Mouse (Mus musculus) midbrain, embryonic 14.5 days (tissue): ENCODE data around the gene Hoxa4. TPM values are rescaled to one million over a fixed set of nuclear protein-coding genes. Genes with fewer than 3 reads are reported as not detected.
A peak's percentile ranks its signal among the peaks of the same experiment; 100 is the strongest.

ENCODE experiments used
- ATAC-seq: fragments of 200-750 bp; cut with Nextera tagmentation; 2 replicates; pipeline ENCODE4 v1.8.0; 2017; ENCODE audit warnings: moderate number of reproducible peaks, moderate library complexity; ENCODE audit not compliant: low FRiP score, low TSS enrichment
- DNase-seq: peaks from one replicate; pipeline ENCODE4 v3.0.0-alpha.2; 2015
- H3K27ac ChIP-seq: fragments of 300-500 bp; sonication (generic); replicated peaks from 2 replicates; pipeline ENCODE4 v1.5.1; 2014; ENCODE audit warnings: mild to moderate bottlenecking, low read depth, low read length, moderate library complexity
- H3K27me3 ChIP-seq: fragments of 300-500 bp; sonication (generic); 2 replicates; pipeline ENCODE4 v1.6.1; 2014; ENCODE audit warnings: low read length, control low read depth, mixed read lengths; ENCODE audit not compliant: control insufficient read depth, insufficient read depth
- H3K36me3 ChIP-seq: fragments of 300-500 bp; sonication (generic); 2 replicates; pipeline ENCODE4 v1.6.1; 2014; ENCODE audit warnings: low read length, control low read depth; ENCODE audit not compliant: control insufficient read depth, insufficient read depth
- H3K4me1 ChIP-seq: fragments of 300-500 bp; sonication (generic); 2 replicates; pipeline ENCODE4 v1.6.1; 2014; ENCODE audit warnings: mild to moderate bottlenecking, antibody characterized with exemption, low read length, control low read depth; ENCODE audit not compliant: control insufficient read depth, insufficient read depth
- H3K4me2 ChIP-seq: fragments of 300-500 bp; sonication (generic); 2 replicates; pipeline ENCODE4 v1.6.1; 2014; ENCODE audit warnings: mild to moderate bottlenecking, low read length, moderate library complexity
- H3K4me3 ChIP-seq: fragments of 300-500 bp; sonication (generic); replicated peaks from 2 replicates; pipeline ENCODE4 v1.5.1; 2014; ENCODE audit warnings: low read depth, low read length
- H3K9ac ChIP-seq: fragments of 300-500 bp; sonication (generic); replicated peaks from 2 replicates; pipeline ENCODE4 v1.6.1; 2014; ENCODE audit warnings: mild to moderate bottlenecking, low read length, moderate library complexity
- H3K9me3 ChIP-seq: fragments of 300-500 bp; sonication (generic); 2 replicates; pipeline ENCODE4 v1.6.1; 2016; ENCODE audit warnings: low read length, control low read depth, mixed read lengths; ENCODE audit not compliant: control insufficient read depth
- WGBS: fragments of 180-500 bp; shearing (Covaris S2); extraction: QIAGEN DNeasy Blood & Tissue Kit; methylation state at CpG from one replicate; pipeline ENCODE4 v1.1.7; 2014; 5-methylcytosine and 5-hydroxymethylcytosine counted together
- polyA plus RNA-seq: library from polyadenylated mRNA; unstranded; fragments of >200 nt; fragmentation: Nextera tagmentation; extraction: Ambion mirVana; gene quantifications from 2 replicates; pipeline ENCODE4 v1.2.1, GENCODE M21; 2014

Hoxa4 gene
- polyA plus RNA-seq, 1 experiment from 2014 or later: not detected

- ATAC-seq (no peak), DNase-seq (no peak)
- no peak within 1 kb of the TSS for H3K4me2 ChIP-seq
- 3% methylated on average over 38 of the region's 38 CpGs for WGBS
- peaks cover 98% of the 10 kb centered on the region for H3K27me3 ChIP-seq
- 0 out of 2 replicates have a peak, but pooled peaks cover 3% of the 10 kb centered on the region for H3K4me1 ChIP-seq
- no peak within 1 kb of the TSS for H3K27ac ChIP-seq
- H3K36me3 ChIP-seq: no peaks in the 10 kb centered on the region
- H3K9me3 ChIP-seq: no peaks in the 10 kb centered on the region
- no peak within 1 kb of the TSS for H3K9ac ChIP-seq
- H3K4me3 ChIP-seq: no peak within 1 kb of the TSS
These were observed 21.8 kb upstream of the Hoxa4 start, which contains the start of the genes Hoxa3 and Gm28308 for GRCm38 (mm10) chr6:52213119-52213986. TSS of gene Hoxa3 (minus strand) at chr6:52213336. TSS of gene Gm28308 (minus strand) at chr6:52213339.

DNA sequence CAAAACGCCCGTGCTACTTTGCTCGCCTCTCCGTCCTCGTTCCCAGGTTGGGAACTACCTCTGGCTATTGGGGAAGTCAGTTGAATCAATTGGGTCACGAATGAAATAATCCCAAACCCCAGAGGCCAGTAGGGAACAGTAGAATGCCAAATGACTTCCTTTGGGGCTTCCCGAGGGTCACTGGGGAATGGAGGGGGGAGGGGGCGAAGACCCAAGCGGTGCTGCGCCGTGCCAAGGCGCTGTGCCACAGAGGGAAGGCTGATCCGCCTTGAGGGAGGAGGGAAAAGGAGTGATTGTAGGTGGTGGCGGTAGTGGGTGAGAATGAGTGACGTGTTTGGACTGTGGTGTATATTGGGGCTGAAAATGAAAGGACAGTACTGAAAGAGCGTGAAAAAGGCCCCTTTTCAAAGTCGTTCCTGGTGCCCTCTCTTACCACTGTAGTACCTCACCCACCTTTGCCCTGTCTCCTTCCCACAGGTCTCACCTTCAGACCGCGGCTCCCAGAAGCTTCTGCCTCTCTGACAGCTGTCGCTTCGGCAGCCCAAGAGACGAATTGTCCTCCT lies 21.1 kb upstream of the Hoxa4 start:
- H3K4me3 ChIP-seq: no peak overlapping the region
- no peak overlapping the region for H3K9ac ChIP-seq
- 3% methylated on average over 22 of the region's 22 CpGs for WGBS
- DNase-seq (no peak), ATAC-seq (no peak)
- no peak overlapping the region for H3K27ac ChIP-seq
- H3K36me3 ChIP-seq: no peaks in the 10 kb centered on the region
- 0 out of 2 replicates have a peak, but pooled peaks cover 3% of the 10 kb centered on the region for H3K4me1 ChIP-seq
- no peaks in the 10 kb centered on the region for H3K9me3 ChIP-seq
- peaks cover 99% of the 10 kb centered on the region for H3K27me3 ChIP-seq
- H3K4me2 ChIP-seq: no peak overlapping the region

DNA sequence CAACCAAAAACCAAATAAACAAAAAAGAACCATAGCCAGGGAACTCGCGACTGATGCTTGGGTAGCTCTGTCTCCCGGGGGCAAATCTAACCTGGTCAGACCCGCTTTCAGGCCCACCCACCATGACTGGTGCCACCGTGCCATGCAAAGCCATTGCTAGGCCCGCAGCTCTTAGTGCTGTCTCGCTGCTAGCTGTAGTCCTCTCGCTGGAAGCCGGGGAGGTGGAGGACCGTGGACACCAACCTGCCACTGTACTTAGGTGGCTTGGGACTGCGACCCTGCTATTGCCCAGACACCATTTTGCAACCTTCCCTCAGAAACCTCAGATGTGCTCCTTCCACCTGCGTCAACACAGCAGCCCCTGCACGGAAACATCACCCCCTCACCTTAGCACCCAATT lies 20.4 kb upstream of the Hoxa4 start:
- 7% methylated on average over 13 of the region's 13 CpGs for WGBS

DNA sequence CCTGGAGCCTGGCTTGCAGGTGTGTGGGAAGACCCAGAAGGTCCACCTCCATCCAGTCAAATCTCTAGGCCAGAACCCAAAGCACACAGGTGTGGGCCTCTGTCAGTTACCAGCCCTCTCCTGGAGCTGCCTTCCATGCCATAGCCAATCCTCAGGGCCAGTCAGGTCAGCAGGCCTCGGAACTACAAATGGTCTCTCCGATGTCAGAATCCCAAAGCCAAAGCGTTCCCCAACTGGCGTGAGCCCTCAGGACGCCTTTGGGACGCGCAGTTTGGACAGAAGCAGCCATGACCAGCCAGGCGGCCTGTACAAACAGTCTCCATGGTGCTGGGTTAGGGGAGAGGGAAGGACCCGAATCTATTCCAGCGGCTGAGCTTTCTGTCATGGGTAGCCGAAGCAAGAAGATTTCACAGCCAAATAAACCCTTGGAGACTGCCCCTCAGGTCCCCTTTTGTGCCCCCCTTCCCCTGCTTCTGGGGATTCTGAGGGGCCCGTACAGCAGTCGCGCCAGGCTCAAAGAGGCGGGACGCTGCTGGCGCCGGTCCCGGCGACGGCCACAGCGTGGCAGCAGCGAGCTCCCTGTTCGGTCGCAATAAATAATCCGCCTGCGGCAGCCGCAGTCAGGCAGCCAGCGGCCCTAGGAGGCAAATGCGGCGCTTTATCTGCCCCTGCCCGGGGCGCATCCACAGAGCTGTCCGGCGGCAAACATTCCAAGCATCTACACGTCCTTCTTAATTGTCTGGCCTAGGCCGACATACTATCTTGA lies 19.8 kb upstream of the Hoxa4 start:
- Histone ChIP-seq H3K36me3 (no peaks in the 10 kb centered on the region), H3K9me3 (no peaks in the 10 kb centered on the region), H3K9ac (no peak overlapping the region), H3K4me2 (no peak overlapping the region), H3K27me3 (peaks cover 99% of the 10 kb centered on the region), H3K27ac (no peak overlapping the region), H3K4me1 (no peaks in the 10 kb centered on the region), H3K4me3 (no peak overlapping the region)
- ATAC-seq (no peak), DNase-seq (peak; percentile 91)
- under 1% methylated on average over 37 of the region's 37 CpGs for WGBS

More for the DNA sequence above, 20.4 kb upstream of the Hoxa4 start:
- Histone ChIP-seq H3K36me3 (no peaks in the 10 kb centered on the region), H3K9ac (no peak overlapping the region), H3K4me2 (no peak overlapping the region), H3K4me1 (0 out of 2 replicates have a peak, but pooled peaks cover under 1% of the 10 kb centered on the region), H3K4me3 (no peak overlapping the region), H3K9me3 (no peaks in the 10 kb centered on the region), H3K27me3 (peaks cover 99% of the 10 kb centered on the region), H3K27ac (no peak overlapping the region)
- no peak for DNase-seq
- ATAC-seq: no peak

GRCm38 (mm10) chr6:52209685-52210046 lies 18.1 kb upstream of the Hoxa4 start:
- no peaks in the 10 kb centered on the region for H3K9me3 ChIP-seq
- no peak overlapping the region for H3K27ac ChIP-seq
- 6% methylated on average over 12 of the region's 12 CpGs for WGBS
- no peaks in the 10 kb centered on the region for H3K4me1 ChIP-seq
- H3K4me2 ChIP-seq: no peak overlapping the region
- no peak for DNase-seq
- peaks cover 99% of the 10 kb centered on the region for H3K27me3 ChIP-seq
- no peak overlapping the region for H3K4me3 ChIP-seq
- ATAC-seq: no peak
- H3K9ac ChIP-seq: no peak overlapping the region
- no peaks in the 10 kb centered on the region for H3K36me3 ChIP-seq

GRCm38 (mm10) chr6:52208868-52209684 lies 17.5 kb upstream of the Hoxa4 start:
- 2% methylated on average over 18 of the region's 18 CpGs for WGBS
- H3K4me2 ChIP-seq: no peak overlapping the region
- no peak overlapping the region for H3K4me3 ChIP-seq
- H3K9ac ChIP-seq: no peak overlapping the region
- H3K36me3 ChIP-seq: no peaks in the 10 kb centered on the region
- H3K9me3 ChIP-seq: no peaks in the 10 kb centered on the region
- no peaks in the 10 kb centered on the region for H3K4me1 ChIP-seq
- no peak for DNase-seq
- no peak overlapping the region for H3K27ac ChIP-seq
- no peak for ATAC-seq
- peaks cover 99% of the 10 kb centered on the region for H3K27me3 ChIP-seq

DNA sequence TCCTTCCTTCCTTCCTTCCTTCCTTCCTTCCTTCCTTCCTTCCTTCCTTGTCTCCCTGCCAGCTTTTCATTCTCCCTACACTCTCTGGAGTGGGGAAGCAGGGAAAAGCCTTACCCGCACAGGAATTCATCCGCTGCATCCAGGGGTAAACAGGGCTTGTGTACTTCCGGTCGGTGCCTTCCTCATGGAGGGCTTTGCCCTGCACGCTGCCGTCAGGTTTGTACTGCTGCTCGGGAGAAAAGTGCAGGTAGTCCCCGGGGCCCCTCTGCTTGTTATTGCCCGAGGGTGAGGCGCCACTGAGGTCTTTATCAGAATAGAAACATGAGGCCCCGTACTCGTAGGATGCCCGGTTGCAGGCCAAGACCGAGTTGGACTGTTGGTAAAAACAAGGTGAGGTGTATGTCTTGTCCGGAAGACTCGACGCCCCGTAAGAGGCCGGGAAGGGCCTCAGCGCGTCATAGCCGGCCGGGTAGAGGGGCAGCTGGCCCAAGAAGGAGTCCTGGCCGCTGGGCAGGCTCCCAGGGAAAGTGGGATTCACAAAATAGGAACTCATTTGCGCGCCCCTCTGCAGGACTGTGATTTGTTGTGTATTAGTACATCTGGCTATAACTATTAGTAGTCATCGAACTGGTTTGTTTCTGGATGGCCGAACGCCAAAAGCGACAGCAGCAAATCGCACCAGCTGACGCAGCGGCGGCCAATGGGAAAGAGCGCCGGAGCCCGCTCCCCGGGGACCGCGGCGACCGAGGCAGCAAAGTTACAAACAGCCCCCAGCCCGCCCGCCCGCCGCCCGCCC lies 16.7 kb upstream of the Hoxa4 start, which contains the start of gene Hoxa6:
Gene Hoxa6, minus strand, starts transcription at position 651 of the 796 bp plus-strand sequence.
- DNase-seq (no peak), ATAC-seq (no peak)
- no peak within 1 kb of the TSS for H3K27ac ChIP-seq
- H3K36me3 ChIP-seq: no peaks in the 10 kb centered on the region
- no peak within 1 kb of the TSS for H3K9ac ChIP-seq
- no peak within 1 kb of the TSS for H3K4me2 ChIP-seq
- no peak within 1 kb of the TSS for H3K4me3 ChIP-seq
- H3K27me3 ChIP-seq: peaks cover 99% of the 10 kb centered on the region
- WGBS: 2% methylated on average over 44 of the region's 47 CpGs
- no peaks in the 10 kb centered on the region for H3K9me3 ChIP-seq
- no peaks in the 10 kb centered on the region for H3K4me1 ChIP-seq

DNA sequence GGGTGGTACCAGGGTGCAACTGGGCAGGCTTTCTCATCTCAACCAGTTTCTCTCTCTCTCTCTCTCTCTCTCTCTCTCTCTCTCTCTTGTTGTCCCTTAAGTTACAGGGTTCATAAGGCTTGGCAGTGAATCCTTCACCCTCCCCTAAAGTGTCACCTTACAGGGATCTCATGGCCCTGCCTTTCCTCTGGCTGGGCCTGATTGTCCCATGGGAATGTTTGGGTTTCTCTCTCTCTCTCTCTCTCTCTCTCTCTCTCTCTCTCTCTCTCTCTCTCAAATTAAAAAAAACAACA lies 16.1 kb upstream of the Hoxa4 start:
- Histone ChIP-seq H3K9ac (no peak overlapping the region), H3K4me1 (no peaks in the 10 kb centered on the region), H3K4me3 (no peak overlapping the region)

More for the DNA sequence above, 16.1 kb upstream of the Hoxa4 start:
- Histone ChIP-seq H3K27me3 (peaks cover 99% of the 10 kb centered on the region), H3K36me3 (no peaks in the 10 kb centered on the region), H3K27ac (no peak overlapping the region), H3K9me3 (no peaks in the 10 kb centered on the region), H3K4me2 (no peak overlapping the region)
- DNase-seq: no peak
- no peak for ATAC-seq
